Mouse (Mus musculus) 3T3-L1 (cell line): ENCODE results near the gene Crhr1.

ENCODE experiments used
- DNase-seq: peaks from one replicate; pipeline ENCODE4 v3.0.0-alpha.2; 2015; ENCODE audit warnings: low read depth, low spot score

The Crhr1 gene

GRCm38 (mm10) chr11:104132580-104133441, at the start of gene Crhr1:
Gene Crhr1 (plus strand): TSS chr11:104132855.
- DNase-seq = no peak

- DNase-seq = no peak
These were observed 49.4 kb upstream of the Crhr1 start for GRCm38 (mm10) chr11:104083248-104083647.

GRCm38 (mm10) chr11:104083716-104084115, 48.9 kb upstream of the Crhr1 start:
- no peak for DNase-seq

- DNase-seq = no peak
These were observed 44.1 kb upstream of the Crhr1 start for GRCm38 (mm10) chr11:104088519-104088918.

GRCm38 (mm10) chr11:104090769-104091168, 41.9 kb upstream of the Crhr1 start:
- DNase-seq = no peak

GRCm38 (mm10) chr11:104095151-104095550, 37.5 kb upstream of the Crhr1 start:
- peak; percentile 50 for DNase-seq

- peak; percentile 94 for DNase-seq
These were observed 36.1 kb upstream of the Crhr1 start for GRCm38 (mm10) chr11:104096536-104096935.

- DNase-seq = peak; percentile 46
These were observed 33.1 kb upstream of the Crhr1 start for GRCm38 (mm10) chr11:104099542-104099941.

GRCm38 (mm10) chr11:104102641-104103040, 30.0 kb upstream of the Crhr1 start:
- DNase-seq = no peak

GRCm38 (mm10) chr11:104106329-104106728, 26.3 kb upstream of the Crhr1 start:
- DNase-seq = no peak

- no peak for DNase-seq
These were observed 25.7 kb upstream of the Crhr1 start for GRCm38 (mm10) chr11:104106969-104107368.

- DNase-seq = peak; percentile 59
These were observed 22.3 kb upstream of the Crhr1 start for GRCm38 (mm10) chr11:104110366-104110765.

- DNase-seq = no peak
These were observed 20.8 kb upstream of the Crhr1 start for GRCm38 (mm10) chr11:104111851-104112250.

GRCm38 (mm10) chr11:104113699-104114098, 19.0 kb upstream of the Crhr1 start:
- no peak for DNase-seq

GRCm38 (mm10) chr11:104114690-104115089, 18.0 kb upstream of the Crhr1 start:
- peak; percentile 77 for DNase-seq

GRCm38 (mm10) chr11:104118356-104118755, 14.3 kb upstream of the Crhr1 start:
- DNase-seq = peak; percentile 88

- no peak for DNase-seq
These were observed 9.7 kb upstream of the Crhr1 start for GRCm38 (mm10) chr11:104122966-104123365.

GRCm38 (mm10) chr11:104123479-104123878, 9.2 kb upstream of the Crhr1 start:
- no peak for DNase-seq

- DNase-seq = no peak
These were observed 8.1 kb upstream of the Crhr1 start for GRCm38 (mm10) chr11:104124582-104124981.

GRCm38 (mm10) chr11:104129466-104129865, 3.2 kb upstream of the Crhr1 start:
- no peak for DNase-seq

- no peak for DNase-seq
These were observed 1.7 kb upstream of the Crhr1 start for GRCm38 (mm10) chr11:104130721-104131647.

GRCm38 (mm10) chr11:104131756-104132155, 899 bp upstream of the Crhr1 start:
- no peak for DNase-seq
